Mouse (Mus musculus) gastrocnemius, adult 18-20 months (tissue): Measurements from ENCODE around the gene Heatr5a. TPM values are rescaled to one million over a fixed set of nuclear protein-coding genes. Genes with fewer than 3 reads are reported as not detected.

Experiments
- DNase-seq: peaks from one replicate; pipeline ENCODE4 v3.0.0; 2021; ENCODE audit warnings: low spot score
- total RNA-seq, 2 experiments: library from RNA; stranded (reverse); gene quantifications; 2 replicates each; pipeline ENCODE4 v1.2.3; 2021

Heatr5a gene
- total RNA-seq, 2 experiments from 2014 or later: 22.7 to 27.2 TPM

GRCm38 (mm10) chr12:51886369-51886768, 84.8 kb downstream of the Heatr5a start:
- no peak for DNase-seq

- DNase-seq: no peak
Measured at GRCm38 (mm10) chr12:51884801-51885200, 86.3 kb downstream of the Heatr5a start.

GRCm38 (mm10) chr12:51883297-51883805, 87.8 kb downstream of the Heatr5a start:
- DNase-seq: no peak

- DNase-seq: peak; percentile 86
Measured at GRCm38 (mm10) chr12:51882606-51883296, 88.4 kb downstream of the Heatr5a start.

- no peak for DNase-seq
Measured at GRCm38 (mm10) chr12:51881775-51882174, 89.3 kb downstream of the Heatr5a start.

- no peak for DNase-seq
Measured at GRCm38 (mm10) chr12:51871446-51872144, 99.5 kb downstream of the Heatr5a start.

- no peak for DNase-seq
Measured at GRCm38 (mm10) chr12:51869511-51869910, 101.6 kb downstream of the Heatr5a start.

- no peak for DNase-seq
Measured at GRCm38 (mm10) chr12:51867076-51867475, 104.0 kb downstream of the Heatr5a start.

GRCm38 (mm10) chr12:51866226-51866910, 104.8 kb downstream of the Heatr5a start:
- peak; percentile 93 for DNase-seq

GRCm38 (mm10) chr12:51865790-51866179, 105.3 kb downstream of the Heatr5a start:
- peak; percentile 75 for DNase-seq

- peak; percentile 62 for DNase-seq
Measured at GRCm38 (mm10) chr12:51865061-51865789, 105.9 kb downstream of the Heatr5a start.

GRCm38 (mm10) chr12:51863116-51864002, 107.8 kb downstream of the Heatr5a start:
- no peak for DNase-seq

- DNase-seq: no peak
Measured at GRCm38 (mm10) chr12:51858134-51859028, 112.7 kb downstream of the Heatr5a start.

- no peak for DNase-seq
Measured at GRCm38 (mm10) chr12:51856768-51857295, 114.3 kb downstream of the Heatr5a start.

- DNase-seq: no peak
Measured at GRCm38 (mm10) chr12:51855872-51856271, 115.2 kb downstream of the Heatr5a start.

- DNase-seq: no peak
Measured at GRCm38 (mm10) chr12:51855453-51855852, 115.7 kb downstream of the Heatr5a start.

GRCm38 (mm10) chr12:51851617-51852016, 119.5 kb downstream of the Heatr5a start:
- no peak for DNase-seq

- no peak for DNase-seq
Measured at GRCm38 (mm10) chr12:51851155-51851554, 120.0 kb downstream of the Heatr5a start.

GRCm38 (mm10) chr12:51850339-51850738, 120.8 kb downstream of the Heatr5a start:
- no peak for DNase-seq
